Mouse (Mus musculus): Measurements from ENCODE around the gene Kalrn.
A peak's percentile ranks its signal among the peaks of the same experiment; 100 is the strongest.

The Kalrn gene

GRCm38 (mm10) chr16:33986993-33987392 lies 586.3 kb downstream of the Kalrn start:
- no peak for DNase-seq (ENCODE audit: low spot score in 2 of 2)

GRCm38 (mm10) chr16:33985372-33985771 lies 588.0 kb downstream of the Kalrn start:
- no peak for DNase-seq (ENCODE audit: low spot score in 2 of 2)

- no peak for DNase-seq (ENCODE audit: low spot score in 2 of 2)
Observed at GRCm38 (mm10) chr16:33983712-33984111, 589.6 kb downstream of the Kalrn start.

GRCm38 (mm10) chr16:33979855-33980254 lies 593.5 kb downstream of the Kalrn start:
- DNase-seq (ENCODE audit: low spot score in 2 of 2): no peak

GRCm38 (mm10) chr16:33967283-33967640 lies 606.1 kb downstream of the Kalrn start:
- no peak for DNase-seq (ENCODE audit: low spot score in 2 of 2)

- peak; percentile 64 to 72 for DNase-seq (ENCODE audit: low spot score in 2 of 2)
Observed at GRCm38 (mm10) chr16:33966538-33967282, 606.6 kb downstream of the Kalrn start, which contains the start of gene Umps. TSS of gene Umps (minus strand) at chr16:33967038.

GRCm38 (mm10) chr16:33965878-33966537 lies 607.3 kb downstream of the Kalrn start:
- no peak for DNase-seq (ENCODE audit: low spot score in 2 of 2)

- no peak for DNase-seq (ENCODE audit: low spot score in 2 of 2)
Observed at GRCm38 (mm10) chr16:33963509-33963908, 609.8 kb downstream of the Kalrn start.

- no peak for DNase-seq (ENCODE audit: low spot score in 2 of 2)
Observed at GRCm38 (mm10) chr16:33954793-33955192, 618.5 kb downstream of the Kalrn start.

- DNase-seq (ENCODE audit: low spot score in 2 of 2): no peak
Observed at GRCm38 (mm10) chr16:33953008-33953407, 620.3 kb downstream of the Kalrn start.

- DNase-seq (ENCODE audit: low spot score in 2 of 2): peak; percentile 60 to 61
Observed at GRCm38 (mm10) chr16:33950830-33951229, 622.5 kb downstream of the Kalrn start.

GRCm38 (mm10) chr16:33950386-33950785 lies 622.9 kb downstream of the Kalrn start:
- no peak for DNase-seq (ENCODE audit: low spot score in 2 of 2)

- DNase-seq (ENCODE audit: low spot score in 2 of 2): no peak
Observed at GRCm38 (mm10) chr16:33947664-33948571, 625.4 kb downstream of the Kalrn start.

GRCm38 (mm10) chr16:33946021-33946420 lies 627.3 kb downstream of the Kalrn start:
- no peak for DNase-seq (ENCODE audit: low spot score in 2 of 2)

GRCm38 (mm10) chr16:33944772-33945171 lies 628.6 kb downstream of the Kalrn start:
- DNase-seq (ENCODE audit: low spot score in 2 of 2): no peak

GRCm38 (mm10) chr16:33944126-33944525 lies 629.2 kb downstream of the Kalrn start:
- no peak for DNase-seq (ENCODE audit: low spot score in 2 of 2)

GRCm38 (mm10) chr16:33943388-33943787 lies 629.9 kb downstream of the Kalrn start:
- no peak for DNase-seq (ENCODE audit: low spot score in 2 of 2)

GRCm38 (mm10) chr16:33942341-33942740 lies 631.0 kb downstream of the Kalrn start:
- no peak for DNase-seq (ENCODE audit: low spot score in 2 of 2)

- peak in 1 of 2 experiments; percentile 20 for DNase-seq (ENCODE audit: low spot score in 2 of 2)
Observed at GRCm38 (mm10) chr16:33941271-33941781, 632.0 kb downstream of the Kalrn start.

GRCm38 (mm10) chr16:33940095-33940494 lies 633.2 kb downstream of the Kalrn start:
- no peak for DNase-seq (ENCODE audit: low spot score in 2 of 2)

GRCm38 (mm10) chr16:33939636-33940035 lies 633.7 kb downstream of the Kalrn start:
- no peak for DNase-seq (ENCODE audit: low spot score in 2 of 2)

GRCm38 (mm10) chr16:33939133-33939531 lies 634.2 kb downstream of the Kalrn start:
- DNase-seq (ENCODE audit: low spot score in 2 of 2): no peak
